Mouse (Mus musculus) gastrocnemius, adult 18-20 months (tissue): ENCODE data around the gene Slc12a4. TPM values are rescaled to one million over a fixed set of nuclear protein-coding genes. Genes with fewer than 3 reads are reported as not detected.
A peak's percentile ranks its signal among the peaks of the same experiment; 100 is the strongest.

Experiments used
- DNase-seq: peaks from one replicate; pipeline ENCODE4 v3.0.0; 2021; ENCODE audit warnings: low spot score
- microRNA-seq: library from miRNA; unstranded; fragments of <30 nt; microRNA quantifications from one replicate; pipeline ENCODE4 v1.2.0, GENCODE M21; 2021
- total RNA-seq, 2 experiments: library from RNA; stranded (reverse); gene quantifications; 2 replicates each; pipeline ENCODE4 v1.2.3; 2021

Slc12a4 gene
- total RNA-seq, 2 experiments from 2014 or later: 8.7 to 16.1 TPM

- DNase-seq: no peak
Observed at GRCm38 (mm10) chr8:105933762-105934161, 32.1 kb downstream of the Slc12a4 start, which contains the start of gene Ctrl. Gene Ctrl (minus strand): TSS chr8:105933862.

- no peak for DNase-seq
Observed at GRCm38 (mm10) chr8:105932525-105932924, 33.4 kb downstream of the Slc12a4 start.

GRCm38 (mm10) chr8:105931271-105931670, 34.6 kb downstream of the Slc12a4 start:
- no peak for DNase-seq

DNA sequence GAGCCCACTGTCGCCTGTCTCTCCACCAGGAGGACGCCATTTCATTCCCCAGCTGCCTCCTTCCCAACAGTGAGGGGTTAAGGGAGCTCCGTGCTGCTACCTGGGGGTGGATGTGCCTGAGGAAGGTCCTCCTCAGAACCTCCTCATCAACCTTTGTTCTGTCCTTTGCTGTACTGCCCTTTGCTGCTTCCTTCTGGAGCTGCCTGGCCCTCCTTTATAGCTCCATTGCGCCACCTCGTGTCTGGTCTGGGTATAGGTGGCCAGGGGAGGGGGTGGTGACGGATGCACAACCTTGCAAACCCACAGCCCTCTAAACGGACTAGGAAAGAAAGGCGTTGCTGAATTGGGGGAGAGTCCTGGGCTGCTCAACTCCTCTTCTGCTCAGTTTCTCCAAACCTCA, 35.3 kb downstream of the Slc12a4 start:
- DNase-seq: peak; percentile 88

- DNase-seq: no peak
Observed at GRCm38 (mm10) chr8:105925123-105925522, 40.8 kb downstream of the Slc12a4 start.

DNA sequence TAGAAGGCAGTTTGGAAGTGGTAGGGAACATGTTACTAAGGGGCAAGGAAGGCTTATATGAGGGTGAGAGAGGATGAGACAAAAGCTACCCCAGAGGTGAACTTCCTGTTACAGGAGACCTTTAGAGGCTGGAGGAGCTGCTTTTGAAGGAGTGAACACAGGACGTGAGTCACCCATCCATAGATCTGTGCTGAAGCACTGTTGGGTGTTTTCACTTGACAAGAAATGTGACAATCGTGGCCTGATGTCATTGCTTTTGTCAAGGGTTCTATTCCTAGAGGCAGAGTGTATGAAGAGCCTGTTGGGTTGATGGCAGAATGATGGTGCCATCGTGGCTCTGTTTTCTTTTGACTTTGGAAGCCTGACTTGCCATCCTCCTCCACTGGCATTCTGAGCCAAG, 46.5 kb downstream of the Slc12a4 start:
- DNase-seq: no peak

- no peak for DNase-seq
Observed at GRCm38 (mm10) chr8:105900941-105901616, 64.8 kb downstream of the Slc12a4 start.

- DNase-seq: peak; percentile 91
Observed at GRCm38 (mm10) chr8:105900180-105900940, 65.5 kb downstream of the Slc12a4 start, which contains the start of gene Pskh1. Gene Pskh1 (plus strand): TSS chr8:105900441.

DNA sequence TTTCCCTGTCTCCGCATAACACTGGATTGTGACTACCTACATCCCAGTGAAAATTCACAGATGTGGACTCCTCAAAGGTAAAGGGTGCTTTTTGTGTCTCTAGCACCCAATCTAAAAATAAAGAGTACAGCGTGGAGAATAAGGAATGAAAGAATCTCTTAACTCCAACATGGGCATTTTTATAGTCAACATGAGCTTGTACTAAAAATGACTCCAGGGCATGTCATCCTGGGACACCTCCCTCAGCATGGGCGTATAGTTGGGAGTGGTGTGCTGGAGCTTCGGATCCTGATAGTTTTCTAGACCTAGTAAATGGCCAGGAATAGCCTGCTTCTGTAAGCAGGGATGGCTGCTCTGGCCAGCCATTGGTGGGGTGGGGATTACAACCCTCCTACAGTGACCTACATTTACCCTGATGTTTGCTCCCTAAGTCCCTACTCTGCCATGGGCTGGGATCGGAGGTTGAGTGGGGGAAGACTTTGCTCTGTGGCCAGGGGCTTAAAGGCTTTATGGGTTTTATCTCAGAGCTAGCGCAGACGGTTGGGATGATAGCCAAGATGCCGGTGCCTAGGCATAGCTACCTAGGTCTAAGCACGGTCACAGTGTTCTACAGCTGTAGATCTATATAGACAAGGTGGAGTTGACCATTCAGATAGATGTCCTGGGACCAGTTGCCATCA, 68.0 kb downstream of the Slc12a4 start:
- no peak for DNase-seq

Small RNAs within 50 kb of the gene (microRNA-seq; reads per million reads assigned to microRNA genes)
- gene Mir7074: 1.0 reads per million

Other genes with a start within 250 kb of the Slc12a4 start
- gene Gfod2, start 207.4 kb downstream of the Slc12a4 start, total RNA-seq: 1 to 10 TPM; 6.9 to 8.4 TPM
- gene Ranbp10, start 138.7 kb downstream of the Slc12a4 start, total RNA-seq: 10 to 100 TPM; 25.6 to 27.4 TPM
- gene Tsnaxip1, start 138.4 kb downstream of the Slc12a4 start, total RNA-seq: not detected
- gene Cenpt, start 112.8 kb downstream of the Slc12a4 start, total RNA-seq: under 1 TPM; 0.93 to 0.98 TPM
- gene Thap11, start 111.0 kb downstream of the Slc12a4 start, total RNA-seq: 10 to 100 TPM; 21.9 to 22.0 TPM
- gene Nutf2, start 105.5 kb downstream of the Slc12a4 start, total RNA-seq: 10 to 100 TPM; 43.7 to 44.5 TPM
- gene Edc4, start 85.2 kb downstream of the Slc12a4 start, total RNA-seq: 10 to 100 TPM; 19.7 to 20.6 TPM
- under 1 TPM in 1 of 2 experiments, not detected in 1; 0.76 TPM for gene Nrn1l, start 72.5 kb downstream of the Slc12a4 start, total RNA-seq
- gene Pskh1, start 65.7 kb downstream of the Slc12a4 start, total RNA-seq: 10 to 100 TPM; 13.5 to 13.6 TPM
- gene Ctrl, start 32.2 kb downstream of the Slc12a4 start, total RNA-seq: under 1 TPM in 1 of 2 experiments, not detected in 1; 0.37 TPM
- gene Psmb10, start 27.7 kb downstream of the Slc12a4 start, total RNA-seq: 10 to 100 TPM; 19.4 to 27.2 TPM
- gene Lcat, start 22.7 kb downstream of the Slc12a4 start, total RNA-seq: under 1 TPM; 0.16 to 0.66 TPM
- not detected for gene Dpep3, start 13.3 kb upstream of the Slc12a4 start, total RNA-seq
- 10 to 100 TPM in 1 of 2 experiments, 1 to 10 TPM in 1; 9.6 to 10.4 TPM for gene Dus2, start 25.2 kb upstream of the Slc12a4 start, total RNA-seq
- not detected for gene Dpep2nb, start 39.9 kb upstream of the Slc12a4 start, total RNA-seq
- gene Ddx28, start 45.8 kb upstream of the Slc12a4 start, total RNA-seq: 10 to 100 TPM; 10.6 to 10.9 TPM
- gene Nfatc3, start 92.7 kb upstream of the Slc12a4 start, total RNA-seq: 10 to 100 TPM; 26.2 to 27.9 TPM
- not detected for gene Esrp2, start 170.9 kb upstream of the Slc12a4 start, total RNA-seq
- 1 to 10 TPM; 3.4 to 5.7 TPM for gene Pla2g15, start 184.3 kb upstream of the Slc12a4 start, total RNA-seq
- gene Slc7a6, start 202.8 kb upstream of the Slc12a4 start, total RNA-seq: 10 to 100 TPM; 10.2 to 13.4 TPM
- gene Slc7a6os, start 244.8 kb upstream of the Slc12a4 start, total RNA-seq: 1 to 10 TPM; 9.5 to 9.7 TPM
- gene Prmt7, start 244.8 kb upstream of the Slc12a4 start, total RNA-seq: 10 to 100 TPM; 27.2 to 30.3 TPM